Mouse (Mus musculus) left cerebral cortex, postnatal 25 days (tissue): Measurements from ENCODE around the gene Gm3448. TPM values are rescaled to one million over a fixed set of nuclear protein-coding genes. Genes with fewer than 3 reads are reported as not detected.
"Not testable (repeated sequence)": the region's sequence is repeated elsewhere in the genome, so short reads cannot be mapped to it uniquely, and the experiment has no call there.

Source experiments
- DNase-seq, 2 experiments: peaks; one replicate each; pipeline ENCODE4 v3.0.0; 2022; ENCODE audit warnings: low spot score in 2 of 2, mixed read lengths in 1 of 2
- intact Hi-C: fragments of 180-260 bp; cut with DNase I; formaldehyde crosslinking; loops from one replicate; pipeline ENCODE4 v1.15.1; 2025
- total RNA-seq, 2 experiments: library from RNA; stranded (reverse); gene quantifications; 2 replicates each; pipeline ENCODE4 v1.2.3; 2021

Gm3448 gene
- total RNA-seq, 2 experiments from 2014 or later: 6.9 to 7.0 TPM

DNA sequence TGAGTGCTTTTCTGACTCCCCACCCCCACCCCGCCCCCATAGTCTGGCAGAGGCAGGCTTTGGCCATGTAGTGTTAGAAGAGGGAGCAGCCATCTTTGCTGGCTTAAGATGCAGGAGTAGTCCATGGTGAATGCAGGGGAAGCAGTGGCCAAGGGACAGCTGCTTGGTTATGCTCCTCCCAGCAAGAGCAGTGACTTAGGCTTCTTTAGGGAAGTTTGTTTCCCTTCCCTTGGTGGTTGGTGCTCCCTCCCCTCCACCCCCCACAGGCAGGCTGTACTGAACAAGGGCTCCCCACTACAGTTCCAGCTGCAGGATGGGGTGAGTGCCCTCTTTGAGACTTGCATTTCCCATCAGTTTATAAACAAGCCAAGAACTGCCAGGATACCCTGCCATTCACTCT is 11.4 kb upstream of the Gm3448 start:
- intact Hi-C loops, DNase-seq: not testable (repeated sequence)

DNA sequence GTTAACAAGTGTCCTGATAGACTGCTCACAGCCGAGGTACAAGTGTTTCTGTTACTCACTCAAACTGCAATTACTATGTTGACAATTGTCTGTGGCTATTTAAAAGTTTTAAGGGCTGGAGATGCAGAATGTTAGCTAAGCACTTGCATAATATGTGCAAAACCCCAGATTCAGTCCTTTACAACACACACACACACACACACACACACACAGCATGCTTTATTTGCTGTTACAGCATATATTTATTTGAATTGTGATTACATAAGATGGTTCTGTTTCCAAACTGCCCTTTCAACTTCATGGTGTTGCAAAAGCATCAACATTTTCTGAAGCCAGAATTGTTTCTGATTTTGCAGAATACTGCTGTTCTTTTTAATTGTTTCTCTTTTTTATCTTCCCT is 9.0 kb upstream of the Gm3448 start:
- intact Hi-C loops, DNase-seq: not testable (repeated sequence)

DNA sequence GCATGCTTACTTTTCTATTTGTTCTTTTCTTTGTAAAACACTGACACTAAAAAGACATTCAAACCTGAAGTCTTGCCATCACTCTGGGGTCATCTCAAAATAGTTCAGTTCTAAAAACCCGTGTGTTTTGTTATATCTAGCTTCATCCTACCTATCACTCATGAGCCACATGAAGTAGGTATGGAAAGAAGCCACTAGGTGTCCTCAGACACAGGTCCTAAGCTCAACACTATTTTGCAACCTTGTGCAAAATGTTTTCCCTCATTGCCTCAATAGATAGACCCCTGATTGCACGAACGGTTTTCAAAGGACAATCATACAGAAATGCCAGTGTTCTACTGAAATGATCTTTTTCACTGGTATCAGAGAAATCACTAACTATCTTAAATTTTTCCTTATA is 882 bp downstream of the Gm3448 start:
- intact Hi-C loops: not testable (repeated sequence)

DNA sequence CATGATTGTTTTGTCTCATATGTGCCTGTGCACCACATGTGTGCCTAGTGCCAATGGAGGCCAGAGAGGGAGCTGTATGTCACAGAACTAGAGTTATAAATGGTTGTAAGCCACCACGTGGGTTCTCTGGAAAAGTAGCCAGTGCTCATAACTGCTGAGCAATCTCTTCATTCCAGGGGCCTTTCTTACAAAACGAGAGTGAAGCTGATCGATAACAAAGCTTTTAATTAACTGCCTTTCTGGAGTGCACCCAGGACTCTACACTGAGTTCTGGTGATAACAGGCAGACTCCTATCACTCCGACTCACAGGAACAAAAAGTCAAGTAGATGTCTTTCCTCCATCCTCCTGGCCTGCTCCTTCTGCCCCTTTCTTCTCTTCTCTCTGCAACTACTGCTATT is 9.9 kb downstream of the Gm3448 start:
- DNase-seq, intact Hi-C loops: not testable (repeated sequence)

More for the DNA sequence above, 882 bp downstream of the Gm3448 start:
- DNase-seq: not testable (repeated sequence)

DNA sequence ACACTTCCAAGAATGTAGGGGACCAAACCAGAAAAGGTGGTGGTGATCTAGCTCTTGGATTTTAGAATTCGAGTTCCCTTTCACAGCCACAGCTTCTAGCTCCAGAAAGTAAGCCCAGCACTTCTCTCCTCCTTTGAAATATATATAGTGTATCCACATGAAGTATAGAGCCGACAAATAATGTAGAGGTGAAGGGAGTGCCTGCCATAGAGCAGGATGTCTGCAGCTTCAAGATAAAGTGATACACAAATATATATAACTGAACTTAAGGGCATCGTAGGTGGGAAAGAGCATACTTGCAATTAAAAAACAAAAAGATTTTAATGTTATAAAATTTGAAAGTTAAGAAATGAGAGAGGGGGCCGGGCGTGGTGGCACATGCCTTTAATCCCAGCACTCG is 15.8 kb downstream of the Gm3448 start:
- intact Hi-C loops, DNase-seq: not testable (repeated sequence)

DNA sequence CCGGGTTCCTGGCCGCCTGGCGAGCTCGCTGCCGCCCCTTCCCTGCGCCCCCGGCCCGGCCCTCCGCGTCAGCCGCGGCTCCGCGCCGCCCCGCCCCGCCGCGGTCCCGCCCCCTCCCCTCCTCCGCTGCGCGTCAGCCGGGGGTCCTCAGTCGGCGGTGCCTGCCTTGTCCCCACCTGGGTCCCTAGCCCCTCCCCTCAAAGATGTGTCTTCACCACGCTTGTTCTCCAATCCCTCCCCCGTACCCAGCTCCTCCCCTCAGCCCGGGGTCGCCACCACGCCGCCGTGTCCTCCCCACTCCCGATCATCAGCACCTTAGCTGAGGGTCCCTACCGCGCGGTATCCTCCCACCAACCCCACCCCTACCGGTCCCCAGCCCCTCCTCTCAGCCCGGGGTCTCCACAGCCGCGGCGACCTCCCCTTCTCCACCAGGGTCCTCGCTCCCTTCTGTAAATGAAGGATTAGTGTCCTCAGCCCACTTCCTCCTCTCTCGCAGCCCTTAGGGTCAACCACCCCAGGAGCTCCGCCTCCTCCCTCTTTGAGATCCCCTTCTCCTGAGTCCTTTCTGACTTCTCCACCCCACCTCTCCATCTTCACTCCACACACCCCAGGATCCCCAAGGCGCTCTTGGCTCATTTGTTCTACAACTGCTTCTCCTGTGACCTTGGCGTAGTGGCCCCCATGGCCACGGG is 16.7 kb downstream of the Gm3448 start:
- DNase-seq, intact Hi-C loops: not testable (repeated sequence)

DNA sequence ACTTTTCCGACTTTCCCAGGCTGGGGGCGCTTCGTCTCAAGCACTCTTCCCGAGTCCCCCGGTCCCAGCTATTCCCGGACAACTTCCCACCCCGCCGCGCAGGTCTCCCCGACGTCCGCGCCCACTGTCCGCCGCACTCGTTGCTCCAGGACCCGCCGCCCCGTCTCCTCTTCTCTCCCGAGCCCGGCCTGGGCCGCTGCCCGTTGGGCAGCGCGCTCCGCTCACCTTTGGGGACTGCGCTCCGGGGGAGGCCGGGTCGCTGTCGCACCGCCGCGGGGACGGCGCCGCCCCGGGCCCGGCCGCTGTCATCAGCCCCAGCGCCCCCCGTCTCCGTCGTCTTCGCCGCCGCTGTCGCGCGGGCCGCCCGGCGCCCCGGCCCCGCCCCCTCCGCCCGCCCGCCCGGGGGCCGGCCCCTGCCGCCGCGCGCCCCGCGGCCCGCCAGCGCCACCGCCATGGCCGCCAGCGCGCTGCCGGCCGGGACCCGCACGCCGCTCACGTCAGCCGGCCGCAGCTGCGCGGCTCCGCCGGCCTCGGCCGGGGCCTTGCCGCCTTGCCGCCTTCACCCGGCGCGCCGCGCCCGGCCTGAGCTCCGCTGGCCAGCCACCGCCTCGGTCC is 17.4 kb downstream of the Gm3448 start:
- DNase-seq, intact Hi-C loops: not testable (repeated sequence)

DNA sequence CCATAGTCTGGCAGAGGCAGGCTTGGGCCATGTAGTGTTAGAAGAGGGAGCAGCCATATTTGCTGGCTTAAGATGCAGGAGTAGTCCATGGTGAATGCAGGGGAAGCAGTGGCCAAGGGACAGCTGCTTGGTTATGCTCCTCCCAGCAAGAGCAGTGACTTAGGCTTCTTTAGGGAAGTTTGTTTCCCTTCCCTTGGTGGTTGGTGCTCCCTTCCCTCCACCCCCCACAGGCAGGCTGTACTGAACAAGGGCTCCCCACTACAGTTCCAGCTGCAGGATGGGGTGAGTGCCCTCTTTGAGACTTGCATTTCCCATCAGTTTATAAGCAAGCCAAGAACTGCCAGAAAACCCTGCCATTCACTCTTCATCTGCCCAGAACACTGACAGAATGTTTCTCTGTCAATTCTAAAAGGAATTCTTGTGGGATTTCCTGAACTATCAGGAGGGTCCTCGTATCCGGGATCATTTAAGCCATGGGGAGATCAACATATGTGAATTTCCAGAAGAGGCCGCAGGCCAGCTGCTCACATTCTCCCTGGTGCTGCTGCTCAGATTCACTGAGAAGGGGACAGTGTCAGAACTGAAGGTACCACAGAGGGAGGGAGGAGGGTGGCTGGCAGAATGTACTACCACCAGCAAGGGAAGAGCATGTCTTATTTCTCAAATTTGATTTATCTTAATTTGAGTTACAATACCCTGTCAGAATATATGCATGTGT is 19.7 kb downstream of the Gm3448 start:
- intact Hi-C loops: not testable (repeated sequence)
- DNase-seq: peak; percentile 4 to 27

DNA sequence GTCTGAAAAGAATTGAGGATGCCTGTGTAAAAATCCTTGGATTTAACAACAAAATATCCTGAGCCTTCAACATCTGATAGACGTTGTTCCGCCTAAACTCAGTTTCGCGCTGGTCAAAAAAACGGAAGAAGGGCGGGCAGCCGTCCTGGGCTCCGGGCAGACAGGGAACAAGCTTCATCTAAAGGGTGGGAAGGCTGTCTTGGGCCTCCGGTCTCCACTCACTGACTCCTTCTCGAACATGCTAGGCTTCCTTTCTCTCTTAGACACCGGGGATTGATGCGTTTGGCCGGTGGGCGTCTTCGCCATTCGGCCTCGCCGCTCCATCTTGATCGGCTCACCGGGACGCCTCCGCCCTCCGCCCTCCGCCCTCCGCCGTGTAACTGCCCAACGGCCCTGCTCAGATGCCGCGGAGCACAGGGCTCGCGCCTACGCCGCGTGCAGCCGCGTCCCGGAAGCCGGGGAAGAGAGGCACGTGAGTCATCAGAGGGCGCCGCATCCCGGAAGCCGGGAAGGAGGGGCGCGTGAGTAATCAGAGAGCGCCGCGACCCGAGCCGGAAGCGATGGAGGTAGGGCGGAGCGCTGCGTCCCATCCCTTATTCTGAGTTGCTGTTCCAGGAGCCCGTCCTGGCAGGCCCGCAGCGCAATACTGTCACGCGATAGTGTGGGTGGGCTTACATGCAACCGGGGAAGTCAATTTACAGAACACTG is 31.5 kb downstream of the Gm3448 start, which contains the start of gene Gm3435:
TSS of gene Gm3435 (plus strand) at position 471 of the 708 bp plus-strand sequence.
- intact Hi-C loops, DNase-seq: not testable (repeated sequence)

DNA sequence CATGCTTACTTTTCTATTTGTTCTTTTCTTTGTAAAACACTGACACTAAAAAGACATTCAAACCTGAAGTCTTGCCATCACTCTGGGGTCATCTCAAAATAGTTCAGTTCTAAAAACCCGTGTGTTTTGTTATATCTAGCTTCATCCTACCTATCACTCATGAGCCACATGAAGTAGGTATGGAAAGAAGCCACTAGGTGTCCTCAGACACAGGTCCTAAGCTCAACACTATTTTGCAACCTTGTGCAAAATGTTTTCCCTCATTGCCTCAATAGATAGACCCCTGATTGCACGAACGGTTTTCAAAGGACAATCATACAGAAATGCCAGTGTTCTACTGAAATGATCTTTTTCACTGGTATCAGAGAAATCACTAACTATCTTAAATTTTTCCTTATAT is 32.2 kb downstream of the Gm3448 start:
- DNase-seq, intact Hi-C loops: not testable (repeated sequence)

DNA sequence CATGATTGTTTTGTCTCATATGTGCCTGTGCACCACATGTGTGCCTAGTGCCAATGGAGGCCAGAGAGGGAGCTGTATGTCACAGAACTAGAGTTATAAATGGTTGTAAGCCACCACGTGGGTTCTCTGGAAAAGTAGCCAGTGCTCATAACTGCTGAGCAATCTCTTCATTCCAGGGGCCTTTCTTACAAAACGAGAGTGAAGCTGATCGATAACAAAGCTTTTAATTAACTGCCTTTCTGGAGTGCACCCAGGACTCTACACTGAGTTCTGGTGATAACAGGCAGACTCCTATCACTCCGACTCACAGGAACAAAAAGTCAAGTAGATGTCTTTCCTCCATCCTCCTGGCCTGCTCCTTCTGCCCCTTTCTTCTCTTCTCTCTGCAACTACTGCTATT is 41.3 kb downstream of the Gm3448 start:
- DNase-seq, intact Hi-C loops: not testable (repeated sequence)

DNA sequence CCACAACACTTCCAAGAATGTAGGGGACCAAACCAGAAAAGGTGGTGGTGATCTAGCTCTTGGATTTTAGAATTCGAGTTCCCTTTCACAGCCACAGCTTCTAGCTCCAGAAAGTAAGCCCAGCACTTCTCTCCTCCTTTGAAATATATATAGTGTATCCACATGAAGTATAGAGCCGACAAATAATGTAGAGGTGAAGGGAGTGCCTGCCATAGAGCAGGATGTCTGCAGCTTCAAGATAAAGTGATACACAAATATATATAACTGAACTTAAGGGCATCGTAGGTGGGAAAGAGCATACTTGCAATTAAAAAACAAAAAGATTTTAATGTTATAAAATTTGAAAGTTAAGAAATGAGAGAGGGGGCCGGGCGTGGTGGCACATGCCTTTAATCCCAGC is 47.2 kb downstream of the Gm3448 start:
- DNase-seq, intact Hi-C loops: not testable (repeated sequence)

DNA sequence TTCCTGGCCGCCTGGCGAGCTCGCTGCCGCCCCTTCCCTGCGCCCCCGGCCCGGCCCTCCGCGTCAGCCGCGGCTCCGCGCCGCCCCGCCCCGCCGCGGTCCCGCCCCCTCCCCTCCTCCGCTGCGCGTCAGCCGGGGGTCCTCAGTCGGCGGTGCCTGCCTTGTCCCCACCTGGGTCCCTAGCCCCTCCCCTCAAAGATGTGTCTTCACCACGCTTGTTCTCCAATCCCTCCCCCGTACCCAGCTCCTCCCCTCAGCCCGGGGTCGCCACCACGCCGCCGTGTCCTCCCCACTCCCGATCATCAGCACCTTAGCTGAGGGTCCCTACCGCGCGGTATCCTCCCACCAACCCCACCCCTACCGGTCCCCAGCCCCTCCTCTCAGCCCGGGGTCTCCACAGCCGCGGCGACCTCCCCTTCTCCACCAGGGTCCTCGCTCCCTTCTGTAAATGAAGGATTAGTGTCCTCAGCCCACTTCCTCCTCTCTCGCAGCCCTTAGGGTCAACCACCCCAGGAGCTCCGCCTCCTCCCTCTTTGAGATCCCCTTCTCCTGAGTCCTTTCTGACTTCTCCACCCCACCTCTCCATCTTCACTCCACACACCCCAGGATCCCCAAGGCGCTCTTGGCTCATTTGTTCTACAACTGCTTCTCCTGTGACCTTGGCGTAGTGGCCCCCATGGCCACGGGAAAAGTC is 48.1 kb downstream of the Gm3448 start:
- intact Hi-C loops, DNase-seq: not testable (repeated sequence)

DNA sequence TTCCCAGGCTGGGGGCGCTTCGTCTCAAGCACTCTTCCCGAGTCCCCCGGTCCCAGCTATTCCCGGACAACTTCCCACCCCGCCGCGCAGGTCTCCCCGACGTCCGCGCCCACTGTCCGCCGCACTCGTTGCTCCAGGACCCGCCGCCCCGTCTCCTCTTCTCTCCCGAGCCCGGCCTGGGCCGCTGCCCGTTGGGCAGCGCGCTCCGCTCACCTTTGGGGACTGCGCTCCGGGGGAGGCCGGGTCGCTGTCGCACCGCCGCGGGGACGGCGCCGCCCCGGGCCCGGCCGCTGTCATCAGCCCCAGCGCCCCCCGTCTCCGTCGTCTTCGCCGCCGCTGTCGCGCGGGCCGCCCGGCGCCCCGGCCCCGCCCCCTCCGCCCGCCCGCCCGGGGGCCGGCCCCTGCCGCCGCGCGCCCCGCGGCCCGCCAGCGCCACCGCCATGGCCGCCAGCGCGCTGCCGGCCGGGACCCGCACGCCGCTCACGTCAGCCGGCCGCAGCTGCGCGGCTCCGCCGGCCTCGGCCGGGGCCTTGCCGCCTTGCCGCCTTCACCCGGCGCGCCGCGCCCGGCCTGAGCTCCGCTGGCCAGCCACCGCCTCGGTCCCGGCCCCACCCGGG is 48.7 kb downstream of the Gm3448 start:
- intact Hi-C loops: not testable (repeated sequence)

DNA sequence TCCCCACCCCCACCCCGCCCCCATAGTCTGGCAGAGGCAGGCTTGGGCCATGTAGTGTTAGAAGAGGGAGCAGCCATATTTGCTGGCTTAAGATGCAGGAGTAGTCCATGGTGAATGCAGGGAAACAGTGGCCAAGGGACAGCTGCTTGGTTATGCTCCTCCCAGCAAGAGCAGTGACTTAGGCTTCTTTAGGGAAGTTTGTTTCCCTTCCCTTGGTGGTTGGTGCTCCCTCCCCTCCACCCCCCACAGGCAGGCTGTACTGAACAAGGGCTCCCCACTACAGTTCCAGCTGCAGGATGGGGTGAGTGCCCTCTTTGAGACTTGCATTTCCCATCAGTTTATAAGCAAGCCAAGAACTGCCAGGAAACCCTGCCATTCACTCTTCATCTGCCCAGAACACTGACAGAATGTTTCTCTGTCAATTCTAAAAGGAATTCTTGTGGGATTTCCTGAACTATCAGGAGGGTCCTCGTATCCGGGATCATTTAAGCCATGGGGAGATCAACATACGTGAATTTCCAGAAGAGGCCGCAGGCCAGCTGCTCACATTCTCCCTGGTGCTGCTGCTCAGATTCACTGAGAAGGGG is 51.1 kb downstream of the Gm3448 start:
- peak in 1 of 2 experiments; percentile 6 for DNase-seq
- intact Hi-C loops: not testable (repeated sequence)

More for the DNA sequence above, 48.7 kb downstream of the Gm3448 start:
- not testable (repeated sequence) for DNase-seq

DNA sequence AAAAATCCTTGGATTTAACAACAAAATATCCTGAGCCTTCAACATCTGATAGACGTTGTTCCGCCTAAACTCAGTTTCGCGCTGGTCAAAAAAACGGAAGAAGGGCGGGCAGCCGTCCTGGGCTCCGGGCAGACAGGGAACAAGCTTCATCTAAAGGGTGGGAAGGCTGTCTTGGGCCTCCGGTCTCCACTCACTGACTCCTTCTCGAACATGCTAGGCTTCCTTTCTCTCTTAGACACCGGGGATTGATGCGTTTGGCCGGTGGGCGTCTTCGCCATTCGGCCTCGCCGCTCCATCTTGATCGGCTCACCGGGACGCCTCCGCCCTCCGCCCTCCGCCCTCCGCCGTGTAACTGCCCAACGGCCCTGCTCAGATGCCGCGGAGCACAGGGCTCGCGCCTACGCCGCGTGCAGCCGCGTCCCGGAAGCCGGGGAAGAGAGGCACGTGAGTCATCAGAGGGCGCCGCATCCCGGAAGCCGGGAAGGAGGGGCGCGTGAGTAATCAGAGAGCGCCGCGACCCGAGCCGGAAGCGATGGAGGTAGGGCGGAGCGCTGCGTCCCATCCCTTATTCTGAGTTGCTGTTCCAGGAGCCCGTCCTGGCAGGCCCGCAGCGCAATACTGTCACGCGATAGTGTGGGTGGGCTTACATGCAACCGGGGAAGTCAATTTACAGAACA is 62.8 kb downstream of the Gm3448 start, which contains the start of the genes 9030025P20Rik and Gm3417:
TSS of gene 9030025P20Rik (plus strand) at position 107 of the 677 bp plus-strand sequence.
TSS of gene Gm3417 (minus strand) at position 429 of the 677 bp plus-strand sequence.
- intact Hi-C loops, DNase-seq: not testable (repeated sequence)

DNA sequence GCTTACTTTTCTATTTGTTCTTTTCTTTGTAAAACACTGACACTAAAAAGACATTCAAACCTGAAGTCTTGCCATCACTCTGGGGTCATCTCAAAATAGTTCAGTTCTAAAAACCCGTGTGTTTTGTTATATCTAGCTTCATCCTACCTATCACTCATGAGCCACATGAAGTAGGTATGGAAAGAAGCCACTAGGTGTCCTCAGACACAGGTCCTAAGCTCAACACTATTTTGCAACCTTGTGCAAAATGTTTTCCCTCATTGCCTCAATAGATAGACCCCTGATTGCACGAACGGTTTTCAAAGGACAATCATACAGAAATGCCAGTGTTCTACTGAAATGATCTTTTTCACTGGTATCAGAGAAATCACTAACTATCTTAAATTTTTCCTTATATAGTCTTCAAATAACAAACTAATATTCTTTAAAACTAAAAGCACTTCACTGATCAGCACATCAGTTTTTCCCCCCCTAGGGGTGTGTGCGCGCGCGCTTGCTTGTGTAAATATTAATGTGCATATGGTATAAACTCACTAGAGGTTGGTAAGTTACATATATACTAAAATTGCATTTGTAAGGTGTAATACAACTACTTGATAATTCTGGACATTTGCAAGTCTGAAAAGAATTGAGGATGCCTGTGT is 63.5 kb downstream of the Gm3448 start:
- DNase-seq, intact Hi-C loops: not testable (repeated sequence)
